In genomic region chr2:131265056-131265455, GRCm38 (mm10) we compare ENCODE assay signal across 13 mouse cellular contexts. TPM values are rescaled to one million over a fixed set of nuclear protein-coding genes. Genes with fewer than 3 reads are reported as not detected.
A peak's percentile ranks its signal among the peaks of the same experiment; 100 is the strongest.
DNase-seq lines count a peak whose midpoint lies in the region; ATAC-seq and TF ChIP-seq lines count a peak whose summit lies in the region.
"Had no signal": no experiment of that assay in that cellular context is flagged by ENCODE, and none has a peak within 500 bp of the region (broad histone marks: within the 10 kb centered on the region; RNA-seq: fewer than 3 reads in every experiment).

No protein-coding gene starts in this region.

- no peak for TF ChIP-seq RAD21 in MEL (IDR thresholded peaks at IDR 0.05; ENCODE audit: low read depth, low read length)

- no peak for TF ChIP-seq CTCF in forebrain, postnatal 0 days (IDR thresholded peaks at IDR 0.05; ENCODE audit: low read depth)
- no peak for TF ChIP-seq CTCF in MEL (IDR thresholded peaks at IDR 0.05 in 2 of 3, conservative IDR thresholded peaks at IDR 0.05 in 1 of 3; ENCODE audit: control insufficient read depth in 1 of 3, insufficient read depth in 1 of 3, low read depth in 2 of 3, low read length in 3 of 3, poor library complexity in 1 of 3, severe bottlenecking in 1 of 3)
- TF ChIP-seq CTCF in intestine, postnatal 0 days (IDR thresholded peaks at IDR 0.05; ENCODE audit: low read depth) = no peak

- no peak for TF ChIP-seq EP300 in MEL (IDR thresholded peaks at IDR 0.05; ENCODE audit: low read depth in 1 of 2, low read length in 2 of 2)

- no peak overlapping the region for H3K4me2 ChIP-seq in forebrain, postnatal 0 days (ENCODE audit: low read depth)
- 0 out of 2 replicates have a peak overlapping the region, but pooled peaks have one; percentile 75 for H3K4me2 ChIP-seq in limb, embryonic 12.5 days
- 0 out of 2 replicates have a peak overlapping the region, but pooled peaks have one; percentile 21 for H3K4me2 ChIP-seq in intestine, postnatal 0 days (replicated peaks; ENCODE audit: low read depth)

- no peak for DNase-seq in forebrain, embryonic 10.5 days (ENCODE audit: extremely low spot score, low spot score)
- no peak for DNase-seq in forebrain, postnatal 0 days
- no peak for DNase-seq in limb, embryonic 10.5 days (ENCODE audit: low spot score)
- no peak for DNase-seq in MEL (ENCODE audit: low read depth, low spot score)
- no peak for DNase-seq in frontal cortex, postnatal 25 days (ENCODE audit: low spot score in 2 of 2)
- no peak for DNase-seq in natural killer cell, adult 2 months (ENCODE audit: low spot score in 2 of 2)
- DNase-seq: cerebellum, postnatal 10 days; heart, postnatal 14 days; kidney, adult 11 months; lung, adult 18-20 months had no signal

- no peak overlapping the region for H3K27ac ChIP-seq in forebrain, embryonic 10.5 days
- no peak overlapping the region for H3K27ac ChIP-seq in forebrain, postnatal 0 days (ENCODE audit: low read depth, low read length)
- H3K27ac ChIP-seq in limb, embryonic 12.5 days = no peak overlapping the region
- H3K27ac ChIP-seq in limb, embryonic 10.5 days = no peak overlapping the region
- no peak overlapping the region for H3K27ac ChIP-seq in MEL (ENCODE audit: control insufficient read depth, low read depth, low read length)
- H3K27ac ChIP-seq in intestine, postnatal 0 days (ENCODE audit: low read depth, low read length) = no peak overlapping the region

- H3K79me2 ChIP-seq in MEL (ENCODE audit: control insufficient read depth, insufficient read depth, low read length, poor library complexity) = peaks cover 33% of the 10 kb centered on the region

- no peaks in the 10 kb centered on the region for H3K27me3 ChIP-seq in forebrain, embryonic 10.5 days (ENCODE audit: poor library complexity, severe bottlenecking)
- no peaks in the 10 kb centered on the region for H3K27me3 ChIP-seq in forebrain, postnatal 0 days (ENCODE audit: insufficient read depth, low read length)
- no peaks in the 10 kb centered on the region for H3K27me3 ChIP-seq in limb, embryonic 12.5 days
- no peaks in the 10 kb centered on the region for H3K27me3 ChIP-seq in limb, embryonic 10.5 days (ENCODE audit: low read depth, poor library complexity, severe bottlenecking)
- no peaks in the 10 kb centered on the region for H3K27me3 ChIP-seq in MEL (ENCODE audit: control insufficient read depth in 1 of 2, insufficient read depth in 2 of 2, low read length in 2 of 2)
- no peaks in the 10 kb centered on the region for H3K27me3 ChIP-seq in intestine, postnatal 0 days (replicated peaks; ENCODE audit: control insufficient read depth, insufficient read depth, low read length)

- H3K4me1 ChIP-seq in forebrain, embryonic 10.5 days = peaks cover 39% of the 10 kb centered on the region
- H3K4me1 ChIP-seq in forebrain, postnatal 0 days (ENCODE audit: insufficient read depth) = 0 out of 2 replicates have a peak, but pooled peaks cover 3% of the 10 kb centered on the region
- peaks cover 25% of the 10 kb centered on the region for H3K4me1 ChIP-seq in limb, embryonic 12.5 days (replicated peaks)
- H3K4me1 ChIP-seq in limb, embryonic 10.5 days = peaks cover 38% of the 10 kb centered on the region
- H3K4me1 ChIP-seq in MEL (ENCODE audit: control insufficient read depth in 1 of 2, insufficient read depth in 2 of 2, low read length in 2 of 2) = peaks cover 10 to 29% of the 10 kb centered on the region in 2 experiments
- H3K4me1 ChIP-seq in intestine, postnatal 0 days (replicated peaks; ENCODE audit: control insufficient read depth, insufficient read depth, low read length) = peaks cover 6% of the 10 kb centered on the region

- WGBS in forebrain, embryonic 10.5 days = 84% methylated on average over 2 of the region's 2 CpGs
- WGBS in forebrain, postnatal 0 days = 71% methylated on average over 2 of the region's 2 CpGs
- 77% methylated on average over 2 of the region's 2 CpGs for WGBS in limb, embryonic 12.5 days
- WGBS in limb, embryonic 10.5 days = 87% methylated on average over 2 of the region's 2 CpGs
- WGBS in intestine, postnatal 0 days = 75% methylated on average over 2 of the region's 2 CpGs

- no peak for ATAC-seq in forebrain, postnatal 0 days
- ATAC-seq in limb, embryonic 12.5 days (ENCODE audit: insufficient number of reproducible peaks, insufficient read depth, low FRiP score, low TSS enrichment, low read depth) = no peak
- ATAC-seq in intestine, postnatal 0 days = no peak

- TF ChIP-seq POLR2A in MEL (IDR thresholded peaks at IDR 0.05; ENCODE audit: control insufficient read depth in 1 of 2, insufficient read depth in 1 of 2, low read depth in 1 of 2, low read length in 2 of 2, poor library complexity in 1 of 2) = no peak

- H3K36me3 ChIP-seq in forebrain, embryonic 10.5 days (replicated peaks) = peaks cover 31% of the 10 kb centered on the region
- H3K36me3 ChIP-seq in forebrain, postnatal 0 days (ENCODE audit: insufficient read depth) = no peaks in the 10 kb centered on the region
- peaks cover 1% of the 10 kb centered on the region; the same call in 1 of the 2 replicates for H3K36me3 ChIP-seq in limb, embryonic 12.5 days
- peaks cover 29% of the 10 kb centered on the region for H3K36me3 ChIP-seq in limb, embryonic 10.5 days
- H3K36me3 ChIP-seq in MEL (ENCODE audit: control insufficient read depth in 1 of 2, insufficient read depth in 2 of 2, low read length in 2 of 2) = peaks cover 0 to 28% of the 10 kb centered on the region in 2 experiments; a peak in 3 of 4 replicates
- no peaks in the 10 kb centered on the region for H3K36me3 ChIP-seq in intestine, postnatal 0 days (ENCODE audit: control insufficient read depth, insufficient read depth)

- no peak overlapping the region for H3K9ac ChIP-seq in forebrain, postnatal 0 days
- no peak overlapping the region for H3K9ac ChIP-seq in limb, embryonic 12.5 days (replicated peaks)
- H3K9ac ChIP-seq in MEL (ENCODE audit: control insufficient read depth, low read depth, low read length, poor library complexity, severe bottlenecking) = 0 out of 2 replicates have a peak overlapping the region, but pooled peaks have one; percentile 12
- H3K9ac ChIP-seq in intestine, postnatal 0 days (ENCODE audit: low read depth, low read length) = no peak overlapping the region

- H3K4me3 ChIP-seq in forebrain, embryonic 10.5 days = peak overlapping the region; percentile 83; the same call in 1 of the 2 replicates
- no peak overlapping the region for H3K4me3 ChIP-seq in forebrain, postnatal 0 days (ENCODE audit: low read depth, low read length)
- no peak overlapping the region for H3K4me3 ChIP-seq in limb, embryonic 12.5 days (replicated peaks)
- no peak overlapping the region for H3K4me3 ChIP-seq in limb, embryonic 10.5 days
- no peak overlapping the region for H3K4me3 ChIP-seq in MEL (ENCODE audit: control insufficient read depth in 1 of 2, insufficient read depth in 1 of 2, low read depth in 2 of 2, low read length in 2 of 2)
- H3K4me3 ChIP-seq in intestine, postnatal 0 days (ENCODE audit: low read depth, low read length) = no peak overlapping the region

- H3K9me3 ChIP-seq in forebrain, embryonic 10.5 days = no peaks in the 10 kb centered on the region
- no peaks in the 10 kb centered on the region for H3K9me3 ChIP-seq in forebrain, postnatal 0 days (ENCODE audit: low read length)
- no peaks in the 10 kb centered on the region for H3K9me3 ChIP-seq in limb, embryonic 12.5 days
- no peaks in the 10 kb centered on the region for H3K9me3 ChIP-seq in limb, embryonic 10.5 days (replicated peaks)
- no peaks in the 10 kb centered on the region for H3K9me3 ChIP-seq in MEL (replicated peaks; ENCODE audit: insufficient read depth, low read length)
- H3K9me3 ChIP-seq in intestine, postnatal 0 days (ENCODE audit: control insufficient read depth) = no peaks in the 10 kb centered on the region
- H3K9me3 ChIP-seq: G1E had no signal

TF ChIP-seq in MEL, 35 proteins besides CTCF, POLR2A, EP300 and RAD21 (continues in another document):
- TF ChIP-seq SMC3 (IDR thresholded peaks at IDR 0.05; ENCODE audit: low read depth, low read length) (no peak), MAZ (IDR thresholded peaks at IDR 0.05; ENCODE audit: low read depth, low read length) (no peak)

RNA-seq across cellular contexts. Expression of gene Pank2, which starts 2.8 kb away (rescaled TPM):
- polyA plus RNA-seq in forebrain, embryonic 10.5 days (2016; fragmentation: Nextera tagmentation; extraction: Ambion mirVana) = 38.9 and 44.8 TPM in 2 replicates
- total RNA-seq in forebrain, postnatal 0 days (2014; rRNA removed) = 41.9 and 44.9 TPM in 2 replicates
- polyA plus RNA-seq in forebrain, postnatal 0 days (2015; fragmentation: Nextera tagmentation; extraction: Ambion mirVana) = 28.6 and 33.5 TPM in 2 replicates
- 59.7 and 65.6 TPM in 2 replicates for polyA plus RNA-seq in limb, embryonic 12.5 days (2016; fragmentation: Nextera tagmentation; extraction: Ambion mirVana)
- 45.0 and 46.3 TPM in 2 replicates for polyA plus RNA-seq in limb, embryonic 10.5 days (2016; fragmentation: Nextera tagmentation; extraction: Ambion mirVana)
- total RNA-seq in MEL (2012; rRNA removed) = 34.9 and 36.0 TPM in 2 replicates
- polyA plus RNA-seq in MEL (2012; ENCODE audit: insufficient read depth in 1 of 2, insufficient read length in 2 of 2, low read depth in 1 of 2, low replicate concordance in 2 of 2, missing spikeins in 1 of 2) = 100 to 1,000 TPM in 1 of 2 experiments, 10 to 100 TPM in 1; 71.8 to 275 TPM
- polyA plus RNA-seq in intestine, postnatal 0 days (2015; fragmentation: Nextera tagmentation; extraction: Ambion mirVana) = 32.4 and 35.1 TPM in 2 replicates

RNA-seq across cellular contexts. Expression of gene Mavs, which starts 31.2 kb away (rescaled TPM):
- polyA plus RNA-seq in forebrain, embryonic 10.5 days (2016; fragmentation: Nextera tagmentation; extraction: Ambion mirVana) = 19.7 and 20.1 TPM in 2 replicates
- total RNA-seq in forebrain, postnatal 0 days (2014; rRNA removed) = 3.8 and 5.7 TPM in 2 replicates
- polyA plus RNA-seq in forebrain, postnatal 0 days (2015; fragmentation: Nextera tagmentation; extraction: Ambion mirVana) = 3.5 and 5.0 TPM in 2 replicates
- 17.2 and 17.9 TPM in 2 replicates for polyA plus RNA-seq in limb, embryonic 12.5 days (2016; fragmentation: Nextera tagmentation; extraction: Ambion mirVana)
- 20.4 and 21.5 TPM in 2 replicates for polyA plus RNA-seq in limb, embryonic 10.5 days (2016; fragmentation: Nextera tagmentation; extraction: Ambion mirVana)
- 21.2 and 21.3 TPM in 2 replicates for total RNA-seq in MEL (2012; rRNA removed)
- polyA plus RNA-seq in MEL (2012; ENCODE audit: insufficient read depth in 1 of 2, insufficient read length in 2 of 2, low read depth in 1 of 2, low replicate concordance in 2 of 2, missing spikeins in 1 of 2) = 10 to 100 TPM in 1 of 2 experiments, not detected in 1; 32.1 TPM
- 27.2 and 28.5 TPM in 2 replicates for polyA plus RNA-seq in intestine, postnatal 0 days (2015; fragmentation: Nextera tagmentation; extraction: Ambion mirVana)

RNA-seq across cellular contexts. Expression of gene Ap5s1, which starts 58.2 kb away (rescaled TPM):
- 23.2 and 26.9 TPM in 2 replicates for polyA plus RNA-seq in forebrain, embryonic 10.5 days (2016; fragmentation: Nextera tagmentation; extraction: Ambion mirVana)
- total RNA-seq in forebrain, postnatal 0 days (2014; rRNA removed) = 37.4 and 40.7 TPM in 2 replicates
- polyA plus RNA-seq in forebrain, postnatal 0 days (2015; fragmentation: Nextera tagmentation; extraction: Ambion mirVana) = 36.1 and 36.8 TPM in 2 replicates
- 23.3 and 26.7 TPM in 2 replicates for polyA plus RNA-seq in limb, embryonic 12.5 days (2016; fragmentation: Nextera tagmentation; extraction: Ambion mirVana)
- 18.9 and 22.6 TPM in 2 replicates for polyA plus RNA-seq in limb, embryonic 10.5 days (2016; fragmentation: Nextera tagmentation; extraction: Ambion mirVana)
- 9.6 TPM in 2 replicates for total RNA-seq in MEL (2012; rRNA removed)
- polyA plus RNA-seq in MEL (2012; ENCODE audit: insufficient read depth in 1 of 2, insufficient read length in 2 of 2, low read depth in 1 of 2, low replicate concordance in 2 of 2, missing spikeins in 1 of 2) = 10 to 100 TPM in 1 of 2 experiments, not detected in 1; 12.7 TPM
- 37.3 and 37.5 TPM in 2 replicates for polyA plus RNA-seq in intestine, postnatal 0 days (2015; fragmentation: Nextera tagmentation; extraction: Ambion mirVana)
